10 mouse cellular contexts compared by ENCODE assay signal in genomic region chr10:43172554-43172953, GRCm38 (mm10). TPM values are rescaled to one million over a fixed set of nuclear protein-coding genes. Genes with fewer than 3 reads are reported as not detected.
DNase-seq lines count a peak whose midpoint lies in the region; ATAC-seq and TF ChIP-seq lines count a peak whose summit lies in the region.
"Had no signal": no experiment of that assay in that cellular context is flagged by ENCODE, and none has a peak within 500 bp of the region (broad histone marks: within the 10 kb centered on the region; RNA-seq: fewer than 3 reads in every experiment).

No protein-coding gene starts in this region.

- H3K9ac ChIP-seq in heart, embryonic 12.5 days, result peak overlapping the region; percentile 88; the same call in 1 of the 2 replicates
- peak overlapping the region; percentile 88 for H3K9ac ChIP-seq in embryonic facial prominence, embryonic 13.5 days
- H3K9ac ChIP-seq in intestine, embryonic 14.5 days (ENCODE audit: low read length), result peak overlapping the region; percentile 61; the same call in 1 of the 2 replicates

- H3K79me2 ChIP-seq in myocyte (ENCODE audit: control insufficient read depth, insufficient read depth), result peaks cover 6% of the 10 kb centered on the region

- H3K4me1 ChIP-seq in heart, embryonic 12.5 days (replicated peaks), result peaks cover 27% of the 10 kb centered on the region
- H3K4me1 ChIP-seq in embryonic facial prominence, embryonic 13.5 days, result peaks cover 40% of the 10 kb centered on the region
- peaks cover 13% of the 10 kb centered on the region; the same call in 1 of the 2 replicates for H3K4me1 ChIP-seq in intestine, embryonic 14.5 days (replicated peaks; ENCODE audit: control insufficient read depth, insufficient read depth, low read length)

- WGBS in heart, embryonic 12.5 days, result 9% methylated on average over 8 of the region's 8 CpGs
- 1% methylated on average over 8 of the region's 8 CpGs for WGBS in embryonic facial prominence, embryonic 13.5 days
- 6% methylated on average over 8 of the region's 8 CpGs for WGBS in intestine, embryonic 14.5 days

- H3K4me3 ChIP-seq in heart, embryonic 12.5 days, result peak overlapping the region; percentile 93
- H3K4me3 ChIP-seq in embryonic facial prominence, embryonic 13.5 days, result peak overlapping the region; percentile 82
- peak overlapping the region; percentile 73 for H3K4me3 ChIP-seq in intestine, embryonic 14.5 days (ENCODE audit: low read depth, low read length)
- H3K4me3 ChIP-seq in myocyte, result peak overlapping the region; percentile 57

- TF ChIP-seq POLR2A in myocyte (IDR thresholded peaks at IDR 0.05; ENCODE audit: insufficient read length, low read depth), result no peak

- no peak for ATAC-seq in heart, embryonic 12.5 days (ENCODE audit: insufficient number of reproducible peaks, low FRiP score)
- no peak for ATAC-seq in embryonic facial prominence, embryonic 13.5 days (ENCODE audit: insufficient number of reproducible peaks, insufficient read depth, low FRiP score, low TSS enrichment, low read depth)
- ATAC-seq in intestine, embryonic 14.5 days (replicated peaks; ENCODE audit: low FRiP score, low TSS enrichment, low read depth), result no peak
- no peak for ATAC-seq in granulocyte monocyte progenitor cell, adult 5-6 weeks (replicated peaks; ENCODE audit: poor library complexity, severe bottlenecking)

- H3K36me3 ChIP-seq in heart, embryonic 12.5 days, result no peaks in the 10 kb centered on the region
- H3K36me3 ChIP-seq in embryonic facial prominence, embryonic 13.5 days, result no peaks in the 10 kb centered on the region
- no peaks in the 10 kb centered on the region for H3K36me3 ChIP-seq in intestine, embryonic 14.5 days (ENCODE audit: control insufficient read depth, insufficient read depth, low read length)
- H3K36me3 ChIP-seq in myocyte (ENCODE audit: control insufficient read depth, insufficient read depth), result no peaks in the 10 kb centered on the region

- H3ac ChIP-seq in myocyte (ENCODE audit: control insufficient read depth, insufficient read length), result peak overlapping the region; percentile 85

- H3K27ac ChIP-seq in heart, embryonic 12.5 days (ENCODE audit: poor library complexity, severe bottlenecking), result no peak overlapping the region
- peak overlapping the region; percentile 89 for H3K27ac ChIP-seq in embryonic facial prominence, embryonic 13.5 days
- no peak overlapping the region for H3K27ac ChIP-seq in intestine, embryonic 14.5 days (ENCODE audit: low read depth)
- H3K27ac ChIP-seq: macrophage had no signal

- intact Hi-C loops in heart, postnatal 25 days (cut with DNase I), result loop anchor here (5.0 kb wide), 4 partner anchors 100 to 200 kb away; no protein-coding TSS in a partner anchor

- no peak for DNase-seq in heart, postnatal 25 days (ENCODE audit: low spot score)
- peak; percentile 64 for DNase-seq in intestine, embryonic 14.5 days (ENCODE audit: low spot score)
- DNase-seq in left cerebral cortex, adult 11 months (ENCODE audit: low spot score), result no peak
- no peak for DNase-seq in thymus, postnatal 4 days

- H3K9me3 ChIP-seq in heart, embryonic 12.5 days (replicated peaks), result no peaks in the 10 kb centered on the region
- no peaks in the 10 kb centered on the region for H3K9me3 ChIP-seq in embryonic facial prominence, embryonic 13.5 days
- no peaks in the 10 kb centered on the region for H3K9me3 ChIP-seq in intestine, embryonic 14.5 days (ENCODE audit: control insufficient read depth, low read length)

- H3K4me2 ChIP-seq in heart, embryonic 12.5 days, result peak overlapping the region; percentile 85
- H3K4me2 ChIP-seq in embryonic facial prominence, embryonic 13.5 days, result peak overlapping the region; percentile 83
- peak overlapping the region; percentile 79 for H3K4me2 ChIP-seq in intestine, embryonic 14.5 days (ENCODE audit: low read length)
- peak overlapping the region; percentile 93 for H3K4me2 ChIP-seq in myocyte (ENCODE audit: low read depth)

- H3K27me3 ChIP-seq in heart, embryonic 12.5 days (replicated peaks), result peaks cover 6% of the 10 kb centered on the region
- H3K27me3 ChIP-seq in embryonic facial prominence, embryonic 13.5 days, result peaks cover 12% of the 10 kb centered on the region
- peaks cover 51% of the 10 kb centered on the region for H3K27me3 ChIP-seq in intestine, embryonic 14.5 days (replicated peaks; ENCODE audit: control insufficient read depth, insufficient read depth, low read length)
- H3K27me3 ChIP-seq in myocyte (ENCODE audit: control insufficient read depth, insufficient read depth, insufficient read length), result peaks cover 7% of the 10 kb centered on the region

TF ChIP-seq in myocyte, 11 proteins besides CTCF, POLR2A, EP300 and RAD21:
- TF ChIP-seq TCF12 (IDR thresholded peaks at IDR 0.05; ENCODE audit: insufficient read depth, poor library complexity, severe bottlenecking), result no peak
- TF ChIP-seq USF1 (IDR thresholded peaks at IDR 0.05; ENCODE audit: low read depth), result no peak
- no peak for TF ChIP-seq CEBPB (IDR thresholded peaks at IDR 0.05; ENCODE audit: insufficient read depth, poor library complexity, severe bottlenecking)
- no peak for TF ChIP-seq E2F4 (IDR thresholded peaks at IDR 0.05; ENCODE audit: insufficient read depth)
- no peak for TF ChIP-seq POLR2AphosphoS2 (IDR thresholded peaks at IDR 0.05; ENCODE audit: insufficient read length, low read depth)
- TF ChIP-seq SRF (IDR thresholded peaks at IDR 0.05; ENCODE audit: control insufficient read depth, insufficient read length, low read depth), result no peak
- no peak for TF ChIP-seq TCF3 (IDR thresholded peaks at IDR 0.05; ENCODE audit: insufficient read length, low read depth)
- TF ChIP-seq MYOG (IDR thresholded peaks at IDR 0.05; ENCODE audit: control insufficient read depth in 1 of 3, insufficient read depth in 1 of 3, insufficient read length in 2 of 3, low read depth in 2 of 3), result no peak
- no peak for TF ChIP-seq REST (IDR thresholded peaks at IDR 0.05; ENCODE audit: insufficient read depth, insufficient read length)
- no peak for TF ChIP-seq MYOD1 (IDR thresholded peaks at IDR 0.05; ENCODE audit: control insufficient read depth in 1 of 3, insufficient read length in 2 of 3, low read depth in 2 of 3)
- no peak for TF ChIP-seq MAX (IDR thresholded peaks at IDR 0.05; ENCODE audit: low read depth)

RNA-seq across cellular contexts. Expression of gene Sobp, which starts 1.8 kb away (rescaled TPM):
- polyA plus RNA-seq in heart, embryonic 12.5 days (2016; fragmentation: Nextera tagmentation; extraction: Ambion mirVana), result 2.8 and 3.1 TPM in 2 replicates
- total RNA-seq in heart, postnatal 25 days (2021), result 10 to 100 TPM; 14.3 to 15.5 TPM
- 5.4 and 5.6 TPM in 2 replicates for polyA plus RNA-seq in embryonic facial prominence, embryonic 13.5 days (2015; fragmentation: Nextera tagmentation; extraction: Ambion mirVana)
- 1.5 TPM in 2 replicates for polyA plus RNA-seq in intestine, embryonic 14.5 days (2014; fragmentation: Nextera tagmentation; extraction: Ambion mirVana)
- polyA plus RNA-seq in myocyte (2012; fragmentation: generic; extraction: Trizol), result 3.2 TPM
- not detected in 2 replicates for total RNA-seq in granulocyte monocyte progenitor cell, adult 5-6 weeks (2014; fragmentation: Nextera tagmentation)
- total RNA-seq in granulocyte monocyte progenitor cell, adult 5-6 weeks (2017), result not detected in 2 replicates
- polyA plus RNA-seq: macrophage had no signal

RNA-seq across cellular contexts. Expression of gene 9030612E09Rik, which starts 1.9 kb away (rescaled TPM):
- 0.23 and 0.45 TPM in 2 replicates for polyA plus RNA-seq in heart, embryonic 12.5 days (2016; fragmentation: Nextera tagmentation; extraction: Ambion mirVana)
- total RNA-seq in heart, postnatal 25 days (2021), result 1 to 10 TPM; 2.7 to 3.6 TPM
- polyA plus RNA-seq in embryonic facial prominence, embryonic 13.5 days (2015; fragmentation: Nextera tagmentation; extraction: Ambion mirVana), result 2.3 and 2.4 TPM in 2 replicates
- polyA plus RNA-seq in intestine, embryonic 14.5 days (2014; fragmentation: Nextera tagmentation; extraction: Ambion mirVana), result 0.65 and 0.69 TPM in 2 replicates
- 0.35 TPM for polyA plus RNA-seq in myocyte (2012; fragmentation: generic; extraction: Trizol)
- not detected in 2 replicates for total RNA-seq in granulocyte monocyte progenitor cell, adult 5-6 weeks (2014; fragmentation: Nextera tagmentation)
- total RNA-seq in granulocyte monocyte progenitor cell, adult 5-6 weeks (2017), result not detected in 2 replicates
- total RNA-seq: adrenal gland, postnatal 14 days had no signal
- polyA plus RNA-seq: macrophage had no signal

RNA-seq across cellular contexts. Expression of gene Pdss2, which starts 48.7 kb away (rescaled TPM):
- 12.2 and 12.3 TPM in 2 replicates for polyA plus RNA-seq in heart, embryonic 12.5 days (2016; fragmentation: Nextera tagmentation; extraction: Ambion mirVana)
- 10 to 100 TPM; 31.4 to 32.7 TPM for total RNA-seq in heart, postnatal 25 days (2021)
- polyA plus RNA-seq in embryonic facial prominence, embryonic 13.5 days (2015; fragmentation: Nextera tagmentation; extraction: Ambion mirVana), result 13.0 and 14.7 TPM in 2 replicates
- 12.2 and 13.9 TPM in 2 replicates for polyA plus RNA-seq in intestine, embryonic 14.5 days (2014; fragmentation: Nextera tagmentation; extraction: Ambion mirVana)
- 8.5 TPM for polyA plus RNA-seq in myocyte (2012; fragmentation: generic; extraction: Trizol)
- 6.9 and 10.1 TPM in 2 replicates for total RNA-seq in granulocyte monocyte progenitor cell, adult 5-6 weeks (2014; fragmentation: Nextera tagmentation)
- 13.3 and 22.9 TPM in 2 replicates for total RNA-seq in granulocyte monocyte progenitor cell, adult 5-6 weeks (2017)
